Mouse (Mus musculus): Measurements from ENCODE around the gene Grm8.

DNA sequence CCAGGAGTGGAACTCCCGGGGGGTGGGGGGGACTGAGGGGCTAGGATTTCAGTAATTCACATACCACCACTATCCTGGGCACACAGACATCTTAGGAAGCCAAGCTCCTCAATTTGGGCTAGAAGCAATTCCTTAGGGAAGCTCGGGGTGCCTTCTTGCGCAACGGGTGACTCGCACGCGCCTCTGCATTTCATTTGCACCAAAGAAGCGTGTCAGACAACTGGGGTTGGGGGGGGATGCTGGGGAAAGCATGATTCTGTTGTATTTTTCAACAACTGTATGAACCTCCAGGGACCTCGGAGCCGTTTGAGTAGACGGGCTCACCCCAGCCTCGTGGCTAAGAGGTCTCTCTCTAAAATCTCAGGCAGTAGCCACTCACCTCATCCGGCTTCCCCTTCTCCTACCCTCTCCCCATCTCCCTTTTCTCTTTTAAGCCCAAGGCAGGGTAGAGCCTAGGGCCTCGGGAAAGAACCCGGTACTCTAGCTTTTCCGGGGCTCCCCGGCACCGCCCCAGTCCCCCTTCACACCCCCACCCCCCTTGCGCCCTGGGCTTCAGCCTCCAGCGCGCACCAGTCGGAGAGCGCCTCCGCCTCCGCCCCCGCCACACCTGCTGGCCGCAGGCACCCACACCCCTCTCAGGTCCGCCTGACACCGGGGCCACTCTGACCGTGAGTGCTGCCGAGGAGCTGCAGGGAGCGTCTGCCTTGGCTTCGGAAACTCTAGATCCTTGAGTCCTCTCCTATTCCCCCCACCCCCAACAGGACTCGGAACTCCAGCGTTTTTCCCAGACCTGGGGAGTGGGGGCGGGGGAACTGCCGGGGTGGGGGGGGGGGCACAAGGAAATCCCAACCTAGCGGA, 1.5 kb downstream of the Grm8 start:
- no peak for TF ChIP-seq CTCF (IDR thresholded peaks at IDR 0.05)
- no peak for TF ChIP-seq POLR2A (IDR thresholded peaks at IDR 0.05; ENCODE audit: insufficient read depth, low read depth, low read length)
- no peak for TF ChIP-seq EP300 (IDR thresholded peaks at IDR 0.05; ENCODE audit: insufficient read depth, low read depth, low read length)

All from heart, adult 2 months (tissue).